Mouse (Mus musculus) heart, embryonic 12.5 days (tissue): ENCODE data around the gene Gm49394. TPM values are rescaled to one million over a fixed set of nuclear protein-coding genes. Genes with fewer than 3 reads are reported as not detected.

Experiments used
- ATAC-seq: fragments of 200-750 bp; cut with Nextera tagmentation; 2 replicates; pipeline ENCODE4 v1.8.0; 2017; ENCODE audit warnings: moderate TSS enrichment, moderate library complexity; ENCODE audit not compliant: insufficient number of reproducible peaks, low FRiP score
- H3K27ac ChIP-seq: fragments of 300-500 bp; sonication (generic); 2 replicates; pipeline ENCODE4 v1.5.1; 2016; ENCODE audit warnings: mild to moderate bottlenecking, moderate library complexity; ENCODE audit not compliant: poor library complexity, severe bottlenecking
- H3K27me3 ChIP-seq: fragments of 300-500 bp; sonication (generic); replicated peaks from 2 replicates; pipeline ENCODE4 v1.6.1; 2016; ENCODE audit warnings: mild to moderate bottlenecking, moderate library complexity
- H3K36me3 ChIP-seq: fragments of 300-500 bp; sonication (generic); 2 replicates; pipeline ENCODE4 v1.6.1; 2016; ENCODE audit warnings: mild to moderate bottlenecking, moderate library complexity
- H3K4me1 ChIP-seq: fragments of 300-500 bp; sonication (generic); replicated peaks from 2 replicates; pipeline ENCODE4 v1.6.1; 2016; ENCODE audit warnings: mild to moderate bottlenecking
- H3K4me2 ChIP-seq: fragments of 300-500 bp; sonication (generic); 2 replicates; pipeline ENCODE4 v1.6.1; 2016; ENCODE audit warnings: mild to moderate bottlenecking, moderate library complexity
- H3K4me3 ChIP-seq: fragments of 300-500 bp; sonication (generic); 2 replicates; pipeline ENCODE4 v1.5.1; 2016; ENCODE audit warnings: mild to moderate bottlenecking
- H3K9ac ChIP-seq: fragments of 300-500 bp; sonication (generic); 2 replicates; pipeline ENCODE4 v1.6.1; 2016; ENCODE audit warnings: mild to moderate bottlenecking, moderate library complexity
- H3K9me3 ChIP-seq: fragments of 300-500 bp; sonication (generic); replicated peaks from 2 replicates; pipeline ENCODE4 v1.6.1; 2016; ENCODE audit warnings: mild to moderate bottlenecking, moderate library complexity
- WGBS: fragments of 180-500 bp; shearing (Covaris S2); methylation state at CpG from one replicate; pipeline ENCODE4 v1.1.7; 2016; 5-methylcytosine and 5-hydroxymethylcytosine counted together
- polyA plus RNA-seq: library from polyadenylated mRNA; unstranded; fragments of >200 nt; fragmentation: Nextera tagmentation; extraction: Ambion mirVana; gene quantifications from 2 replicates; pipeline ENCODE4 v1.2.1, GENCODE M21; 2016

Gm49394 gene
- polyA plus RNA-seq, 1 experiment from 2014 or later: 0.04 TPM

DNA sequence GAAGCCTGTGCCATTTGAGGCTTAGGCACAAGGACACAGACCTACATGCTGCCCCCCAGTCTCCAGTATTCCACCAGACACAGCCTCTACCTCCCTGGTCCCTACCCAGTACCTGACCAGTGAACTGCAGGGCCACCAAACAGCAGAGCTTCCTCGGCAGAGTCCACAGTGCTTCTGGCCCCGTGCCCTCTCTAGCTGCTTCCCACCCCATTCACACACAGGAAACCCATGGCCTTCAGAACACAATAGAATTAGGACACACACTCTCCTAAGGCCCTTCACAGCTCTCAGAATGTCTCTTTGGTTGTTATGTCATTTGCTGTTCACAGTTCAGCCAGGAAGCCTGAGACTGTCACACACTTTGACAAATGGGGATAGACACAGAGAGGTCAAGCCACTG is 3.1 kb downstream of the Gm49394 start, which contains the start of gene Igf2:
Gene Igf2, minus strand, starts transcription at position 158 of the 400 bp plus-strand sequence.
- peaks cover 7% of the 10 kb centered on the region; the same call in 1 of the 2 replicates for H3K4me1 ChIP-seq
- H3K27me3 ChIP-seq: peaks cover 28% of the 10 kb centered on the region
- H3K9ac ChIP-seq: no peak within 1 kb of the TSS
- 60% methylated on average over 2 of the region's 2 CpGs for WGBS
- peaks cover 32% of the 10 kb centered on the region for H3K9me3 ChIP-seq
- 0 out of 2 replicates have a peak within 1 kb of the TSS, but pooled peaks have one; percentile 50 for H3K4me3 ChIP-seq
- ATAC-seq: no peak
- 0 out of 2 replicates have a peak within 1 kb of the TSS, but pooled peaks have one; percentile 80 for H3K4me2 ChIP-seq
- peaks cover 29% of the 10 kb centered on the region for H3K36me3 ChIP-seq
- peak within 1 kb of the TSS; percentile 11; the same call in 1 of the 2 replicates for H3K27ac ChIP-seq

DNA sequence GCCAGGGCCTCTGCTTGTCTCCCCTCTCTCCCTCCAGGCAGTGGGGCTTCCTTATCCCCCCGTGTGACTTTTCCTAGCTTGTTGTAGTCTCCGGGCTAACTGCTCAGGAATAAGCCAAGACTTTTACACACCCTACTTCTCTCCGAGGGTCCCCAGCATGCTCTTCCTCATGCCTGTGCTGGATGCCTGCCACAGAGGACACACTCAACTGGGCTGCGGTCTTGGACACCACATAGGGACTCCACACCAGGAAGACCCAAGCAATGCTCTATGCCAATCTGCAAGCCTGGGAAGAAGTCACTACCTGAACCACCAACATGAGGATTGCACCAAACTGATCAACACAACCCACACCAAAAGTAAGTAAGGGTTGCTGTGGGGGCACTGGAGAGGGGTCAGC is 3.6 kb downstream of the Gm49394 start:
- Histone ChIP-seq H3K36me3 (peaks cover 29% of the 10 kb centered on the region), H3K4me2 (0 out of 2 replicates have a peak overlapping the region, but pooled peaks have one; percentile 80), H3K27me3 (peaks cover 29% of the 10 kb centered on the region), H3K4me1 (peaks cover 7% of the 10 kb centered on the region; the same call in 1 of the 2 replicates), H3K4me3 (no peak overlapping the region), H3K9me3 (peaks cover 27% of the 10 kb centered on the region), H3K27ac (no peak overlapping the region), H3K9ac (no peak overlapping the region)
- ATAC-seq: no peak
- WGBS: 69% methylated on average over 4 of the region's 4 CpGs

DNA sequence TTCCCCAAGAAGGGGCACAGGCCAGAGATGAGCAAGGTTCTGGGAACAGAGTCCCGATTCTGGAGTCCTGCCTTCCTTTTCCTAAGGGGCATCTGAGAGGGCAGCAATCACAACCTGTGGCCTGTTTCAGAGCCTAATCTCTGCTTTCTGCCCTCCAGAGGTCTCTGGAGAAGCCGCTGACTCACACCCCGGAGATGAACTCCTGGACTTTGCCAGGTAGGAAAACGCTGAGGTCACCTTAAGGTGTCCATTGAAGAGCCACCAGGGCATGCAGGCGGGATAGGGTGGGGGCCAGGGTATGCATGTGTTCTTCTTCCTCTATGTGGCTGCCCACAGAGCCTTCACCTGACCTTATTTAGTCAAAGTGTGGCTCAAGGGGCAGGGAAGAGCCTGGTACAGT is 4.4 kb downstream of the Gm49394 start:
- Histone ChIP-seq H3K4me1 (peaks cover 7% of the 10 kb centered on the region; the same call in 1 of the 2 replicates), H3K27ac (peak overlapping the region; percentile 11; the same call in 1 of the 2 replicates), H3K9ac (no peak overlapping the region), H3K4me2 (peak overlapping the region; percentile 80), H3K9me3 (peaks cover 23% of the 10 kb centered on the region), H3K27me3 (peaks cover 36% of the 10 kb centered on the region), H3K36me3 (peaks cover 29% of the 10 kb centered on the region), H3K4me3 (peak overlapping the region; percentile 50; the same call in 1 of the 2 replicates)
- 40% methylated on average over 5 of the region's 5 CpGs for WGBS
- no peak for ATAC-seq

DNA sequence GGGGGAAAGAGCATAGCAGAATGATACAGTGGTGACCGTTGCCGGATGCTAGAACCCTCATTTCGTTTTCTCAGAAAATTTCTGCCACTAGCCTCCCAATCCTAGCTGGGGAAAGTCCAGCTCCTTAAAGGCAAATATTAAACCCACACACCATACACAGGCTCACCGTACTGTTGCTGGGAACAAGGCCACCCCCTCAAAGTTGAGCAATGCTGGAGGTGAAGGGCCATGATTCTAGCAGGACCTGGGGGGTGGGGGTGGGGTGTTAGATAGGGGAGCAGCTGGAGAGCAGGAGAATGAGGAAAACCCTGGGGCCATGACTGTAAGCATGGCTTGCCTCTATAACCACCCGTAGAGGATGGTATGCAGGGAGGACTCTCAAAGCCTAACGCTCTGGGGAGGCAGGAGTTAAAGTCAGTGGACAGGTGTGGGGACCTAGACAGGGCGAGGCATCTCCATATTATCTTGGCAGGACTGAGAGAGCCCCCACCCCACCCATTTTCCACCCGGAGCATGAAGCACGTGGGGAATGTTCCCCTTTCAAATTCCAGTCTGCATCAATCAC is 5.2 kb downstream of the Gm49394 start:
- Histone ChIP-seq H3K36me3 (peaks cover 29% of the 10 kb centered on the region), H3K4me3 (peak overlapping the region; percentile 50), H3K27ac (peak overlapping the region; percentile 83), H3K4me1 (peaks cover 10% of the 10 kb centered on the region), H3K4me2 (peak overlapping the region; percentile 80), H3K9me3 (peaks cover 15% of the 10 kb centered on the region), H3K9ac (peak overlapping the region; percentile 83), H3K27me3 (peaks cover 43% of the 10 kb centered on the region)
- ATAC-seq: no peak; the same call in 1 of the 2 replicates
- WGBS: 6% methylated on average over 9 of the region's 9 CpGs

DNA sequence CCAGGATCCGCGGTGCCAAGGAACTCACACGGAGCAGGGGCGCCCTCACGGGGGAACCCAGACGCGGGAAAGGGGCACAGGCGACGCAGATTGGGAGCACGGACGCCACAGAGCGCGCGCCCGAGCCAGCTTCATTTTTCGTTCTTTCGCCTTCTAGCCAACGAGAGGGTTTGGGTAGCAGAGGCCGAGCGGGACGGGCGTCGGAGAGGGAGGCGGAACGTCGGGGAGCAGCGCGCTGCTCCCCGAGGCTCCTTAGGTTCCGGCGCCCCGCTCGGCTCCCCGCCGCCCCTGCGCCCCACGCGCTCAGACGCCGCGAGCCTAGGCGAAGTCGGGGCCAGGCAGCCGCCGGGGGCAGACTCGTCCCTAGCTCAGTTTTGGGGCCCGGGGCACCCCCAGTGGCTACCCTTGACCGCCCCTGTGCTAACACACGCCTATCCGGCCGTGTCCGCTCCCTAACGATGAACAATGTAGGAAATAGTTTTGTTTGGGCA is 5.8 kb downstream of the Gm49394 start:
- no peak for ATAC-seq
- H3K4me2 ChIP-seq: peak overlapping the region; percentile 80
- peaks cover 29% of the 10 kb centered on the region for H3K36me3 ChIP-seq
- H3K27ac ChIP-seq: peak overlapping the region; percentile 83
- peak overlapping the region; percentile 50 for H3K4me3 ChIP-seq
- peaks cover 48% of the 10 kb centered on the region for H3K27me3 ChIP-seq
- WGBS: under 1% methylated on average over 53 of the region's 53 CpGs
- H3K9ac ChIP-seq: peak overlapping the region; percentile 83
- peaks cover 10% of the 10 kb centered on the region for H3K4me1 ChIP-seq
- peaks cover 10% of the 10 kb centered on the region for H3K9me3 ChIP-seq

DNA sequence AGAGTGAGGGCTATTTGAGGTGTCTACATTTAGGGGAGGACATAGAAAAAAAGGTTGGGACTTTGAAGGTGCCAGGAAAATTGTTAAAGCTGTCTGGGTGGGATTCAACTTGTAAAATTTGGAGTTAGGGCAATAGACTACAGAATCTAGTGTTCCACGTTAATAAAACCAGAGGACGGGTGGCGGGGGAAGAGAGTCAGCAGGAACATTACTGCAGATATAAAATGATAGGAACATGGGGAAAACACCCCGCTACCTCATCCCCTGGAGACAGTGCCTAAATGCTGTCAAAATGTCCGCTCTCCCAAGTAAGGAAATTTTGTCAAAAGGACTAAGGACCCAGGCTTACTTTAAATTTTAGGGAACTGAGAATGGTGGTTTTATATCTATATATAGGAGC is 6.6 kb downstream of the Gm49394 start:
- H3K27ac ChIP-seq: peak overlapping the region; percentile 83
- H3K9ac ChIP-seq: peak overlapping the region; percentile 83
- ATAC-seq: no peak
- peaks cover 10% of the 10 kb centered on the region for H3K4me1 ChIP-seq
- H3K36me3 ChIP-seq: peaks cover 22% of the 10 kb centered on the region
- H3K4me2 ChIP-seq: peak overlapping the region; percentile 80
- peaks cover 3% of the 10 kb centered on the region; the same call in 1 of the 2 replicates for H3K9me3 ChIP-seq
- 12% methylated on average over 5 of the region's 5 CpGs for WGBS
- H3K4me3 ChIP-seq: peak overlapping the region; percentile 50
- peaks cover 55% of the 10 kb centered on the region for H3K27me3 ChIP-seq

DNA sequence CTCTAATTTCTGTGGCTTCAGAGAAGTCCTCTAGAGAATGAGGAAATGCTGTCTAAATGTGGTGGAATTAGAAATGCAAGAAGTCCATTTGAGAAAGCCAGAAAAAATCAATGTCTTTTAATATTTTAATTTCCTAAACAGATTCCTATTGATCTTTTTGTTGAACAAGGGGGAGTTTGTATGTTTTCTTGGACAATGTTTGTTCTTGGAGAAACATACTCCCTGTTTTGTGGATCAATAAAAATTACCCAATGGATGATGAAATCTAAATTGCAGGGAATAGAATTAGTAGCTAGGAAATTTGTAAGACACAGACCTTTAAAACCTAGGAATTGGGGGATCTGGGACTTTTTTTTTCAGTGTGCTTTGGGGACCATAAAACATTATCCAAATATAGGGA is 7.9 kb downstream of the Gm49394 start:
- Histone ChIP-seq H3K4me2 (peak overlapping the region; percentile 72), H3K4me3 (peak overlapping the region; percentile 62), H3K9ac (peak overlapping the region; percentile 97), H3K27ac (peak overlapping the region; percentile 98), H3K4me1 (peaks cover 10% of the 10 kb centered on the region), H3K9me3 (no peaks in the 10 kb centered on the region), H3K27me3 (peaks cover 68% of the 10 kb centered on the region), H3K36me3 (peaks cover 13% of the 10 kb centered on the region)
- ATAC-seq: no peak

DNA sequence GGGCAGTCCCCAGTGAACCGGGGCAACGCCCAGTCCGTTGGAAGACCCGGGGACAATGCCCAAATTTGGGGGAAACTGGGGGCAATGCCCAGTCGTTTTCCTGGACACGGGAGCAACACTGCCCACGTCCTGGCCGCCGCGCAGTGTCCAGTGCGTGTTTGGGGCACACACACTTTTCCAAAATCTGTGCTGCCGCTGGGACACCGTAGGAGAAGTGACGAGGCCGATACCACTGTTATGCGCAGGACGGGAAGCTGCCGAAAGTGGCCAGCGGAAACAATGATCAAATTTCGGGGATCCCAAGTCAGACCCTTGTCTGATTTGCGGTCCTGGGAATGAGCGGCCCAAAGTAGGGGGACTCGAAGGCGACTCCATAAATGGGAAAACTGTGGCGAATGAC is 8.7 kb downstream of the Gm49394 start:
- ATAC-seq: no peak
- H3K9ac ChIP-seq: peak overlapping the region; percentile 97
- H3K27ac ChIP-seq: peak overlapping the region; percentile 98
- H3K9me3 ChIP-seq: no peaks in the 10 kb centered on the region
- H3K27me3 ChIP-seq: peaks cover 67% of the 10 kb centered on the region
- under 1% methylated on average over 25 of the region's 25 CpGs for WGBS
- peaks cover 11% of the 10 kb centered on the region; the same call in 1 of the 2 replicates for H3K36me3 ChIP-seq
- peak overlapping the region; percentile 72 for H3K4me2 ChIP-seq
- H3K4me3 ChIP-seq: peak overlapping the region; percentile 62
- H3K4me1 ChIP-seq: peaks cover 10% of the 10 kb centered on the region

DNA sequence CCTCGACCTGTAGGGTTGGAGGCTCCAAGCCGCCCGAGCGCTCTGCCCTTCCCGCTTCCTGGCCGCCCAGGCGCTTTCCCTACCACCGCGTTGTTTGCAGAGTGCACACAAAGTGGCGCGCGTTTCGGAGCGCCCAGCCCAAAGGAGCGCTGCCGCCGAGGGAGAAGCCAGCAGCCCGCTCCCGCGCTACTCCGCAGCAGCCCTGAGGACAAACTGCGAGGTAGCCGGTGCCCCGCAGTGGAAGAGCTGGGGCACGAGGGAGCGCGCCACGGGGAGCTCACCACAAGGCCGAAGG is 9.1 kb downstream of the Gm49394 start:
- no peaks in the 10 kb centered on the region for H3K9me3 ChIP-seq
- peaks cover 10% of the 10 kb centered on the region for H3K4me1 ChIP-seq
- peak overlapping the region; percentile 62 for H3K4me3 ChIP-seq
- peaks cover 8% of the 10 kb centered on the region; the same call in 1 of the 2 replicates for H3K36me3 ChIP-seq
- H3K27me3 ChIP-seq: peaks cover 67% of the 10 kb centered on the region
- ATAC-seq: no peak
- H3K4me2 ChIP-seq: peak overlapping the region; percentile 72
- under 1% methylated on average over 29 of the region's 29 CpGs for WGBS
- peak overlapping the region; percentile 98 for H3K27ac ChIP-seq
- H3K9ac ChIP-seq: peak overlapping the region; percentile 97

DNA sequence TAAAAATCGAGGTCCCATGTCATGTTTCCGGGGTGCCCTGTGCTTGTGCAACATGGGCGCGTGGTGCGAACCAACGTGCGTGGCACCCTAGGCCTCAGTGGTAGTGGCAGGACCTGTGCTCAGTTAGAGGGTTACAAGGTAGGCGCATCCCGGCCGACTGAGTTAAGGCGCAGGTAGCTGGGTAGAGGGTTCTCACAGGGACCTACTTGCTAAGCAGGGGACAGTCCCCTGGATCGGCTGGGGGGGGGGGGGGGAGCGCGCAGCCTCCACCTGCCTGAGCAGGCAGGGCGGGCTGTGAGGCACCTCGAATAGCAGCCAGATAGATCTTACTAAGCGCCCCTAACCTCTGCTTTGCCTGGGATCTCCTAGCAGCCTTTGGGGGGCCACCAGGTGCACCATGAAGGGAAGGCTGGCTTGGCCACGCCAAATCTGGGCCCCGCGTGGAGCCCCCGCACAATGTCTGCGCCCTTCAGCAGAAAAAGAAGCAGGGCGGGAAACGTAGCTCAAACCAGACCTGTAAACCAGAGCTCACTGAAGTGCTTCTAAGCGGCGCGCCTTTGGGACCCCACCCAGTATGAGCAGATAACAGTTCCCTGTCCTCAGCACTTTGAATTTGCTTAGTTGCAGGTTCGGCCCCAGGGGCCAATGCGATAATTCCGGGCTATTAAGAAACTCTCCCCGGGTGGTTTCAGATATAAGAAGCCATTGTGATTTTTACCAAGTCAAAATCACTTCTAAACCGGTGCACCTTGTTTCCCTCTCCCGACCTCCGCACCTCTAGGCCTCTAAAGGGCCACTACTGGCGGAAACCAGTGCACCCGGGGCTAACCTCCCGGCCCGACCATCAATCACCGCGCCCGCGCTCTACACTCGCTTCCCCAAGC is 9.7 kb downstream of the Gm49394 start:
- whole genome bisulfite sequencing: 2% methylated on average over 43 of the region's 43 CpGs
- peaks cover 12% of the 10 kb centered on the region for H3K4me1 ChIP-seq

DNA sequence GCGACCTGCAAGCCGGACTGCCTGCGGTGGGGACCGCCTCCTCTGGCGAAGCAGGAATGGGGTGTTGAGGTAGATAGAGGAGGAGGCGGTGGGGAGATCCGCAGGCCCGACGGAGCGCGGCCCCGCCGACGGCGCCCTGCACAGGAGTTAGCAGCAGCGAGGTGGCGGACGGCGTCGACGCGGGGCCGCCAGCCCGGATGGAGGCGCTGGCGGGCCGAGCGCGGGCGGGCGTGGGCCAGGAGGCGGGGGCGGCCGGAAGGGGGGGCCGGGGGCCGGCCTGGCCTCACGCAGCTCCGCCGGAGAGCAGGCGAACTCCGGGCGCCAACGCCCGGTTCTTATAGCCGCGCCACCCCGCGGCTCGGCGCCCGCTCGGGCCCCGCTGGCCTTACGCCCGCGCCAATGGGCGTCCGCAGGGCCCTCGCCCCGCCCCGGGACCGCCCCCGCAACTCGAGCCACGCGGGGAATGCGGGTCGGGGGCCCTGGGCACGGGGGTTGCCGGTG is 10.5 kb downstream of the Gm49394 start:
- no peaks in the 10 kb centered on the region for H3K9me3 ChIP-seq
- H3K36me3 ChIP-seq: peaks cover 18% of the 10 kb centered on the region
- WGBS: 3% methylated on average over 62 of the region's 70 CpGs
- peak; percentile 72 for ATAC-seq
- H3K27ac ChIP-seq: peak overlapping the region; percentile 98
- H3K4me3 ChIP-seq: peak overlapping the region; percentile 62
- H3K27me3 ChIP-seq: peaks cover 69% of the 10 kb centered on the region
- peak overlapping the region; percentile 72 for H3K4me2 ChIP-seq
- peak overlapping the region; percentile 97 for H3K9ac ChIP-seq
- H3K4me1 ChIP-seq: peaks cover 13% of the 10 kb centered on the region

More for the DNA sequence above, 9.7 kb downstream of the Gm49394 start:
- 0 out of 2 replicates have a peak, but pooled peaks have one; percentile 16 for ATAC-seq
- H3K9ac ChIP-seq: peak overlapping the region; percentile 97
- H3K27me3 ChIP-seq: peaks cover 67% of the 10 kb centered on the region
- H3K36me3 ChIP-seq: peaks cover 10% of the 10 kb centered on the region
- H3K4me3 ChIP-seq: peak overlapping the region; percentile 62
- peak overlapping the region; percentile 98 for H3K27ac ChIP-seq
- no peaks in the 10 kb centered on the region for H3K9me3 ChIP-seq
- peak overlapping the region; percentile 72 for H3K4me2 ChIP-seq
